Mouse (Mus musculus): ENCODE data around the gene Bmp8a.
A peak's percentile ranks its signal among the peaks of the same experiment; 100 is the strongest.
"Not testable (repeated sequence)": the region's sequence is repeated elsewhere in the genome, so short reads cannot be mapped to it uniquely, and the experiment has no call there.

Gene Bmp8a

GRCm38 (mm10) chr4:123331326-123331725, 11.7 kb downstream of the Bmp8a start:
- DNase-seq (ENCODE audit: low read depth, low spot score) = no peak

GRCm38 (mm10) chr4:123328946-123329345, 14.1 kb downstream of the Bmp8a start:
- DNase-seq (ENCODE audit: low read depth, low spot score) = no peak

GRCm38 (mm10) chr4:123327630-123328029, 15.4 kb downstream of the Bmp8a start:
- no peak for DNase-seq (ENCODE audit: low read depth, low spot score)

GRCm38 (mm10) chr4:123326087-123326486, 17.0 kb downstream of the Bmp8a start:
- DNase-seq (ENCODE audit: low read depth, low spot score) = no peak

- DNase-seq (ENCODE audit: low read depth, low spot score) = no peak
These were observed 19.5 kb downstream of the Bmp8a start, which contains the start of gene Oxct2a for GRCm38 (mm10) chr4:123323534-123323933. Oxct2a (minus strand) TSS chr4:123323634.

GRCm38 (mm10) chr4:123322910-123323309, 20.1 kb downstream of the Bmp8a start:
- not testable (repeated sequence) for DNase-seq (ENCODE audit: low read depth, low spot score)

- DNase-seq (ENCODE audit: low read depth, low spot score) = no peak
These were observed 28.6 kb downstream of the Bmp8a start for GRCm38 (mm10) chr4:123314497-123314896.

- no peak for DNase-seq (ENCODE audit: low read depth, low spot score)
These were observed 30.0 kb downstream of the Bmp8a start for GRCm38 (mm10) chr4:123313010-123313409.

GRCm38 (mm10) chr4:123311845-123312244, 31.2 kb downstream of the Bmp8a start:
- DNase-seq (ENCODE audit: low read depth, low spot score) = no peak

GRCm38 (mm10) chr4:123308292-123308691, 34.8 kb downstream of the Bmp8a start:
- no peak for DNase-seq (ENCODE audit: low read depth, low spot score)

GRCm38 (mm10) chr4:123306999-123307398, 36.1 kb downstream of the Bmp8a start:
- DNase-seq (ENCODE audit: low read depth, low spot score) = no peak

GRCm38 (mm10) chr4:123305789-123306188, 37.3 kb downstream of the Bmp8a start:
- peak; percentile 66 for DNase-seq (ENCODE audit: low read depth, low spot score)

GRCm38 (mm10) chr4:123298980-123299670, 43.9 kb downstream of the Bmp8a start:
- no peak for DNase-seq (ENCODE audit: low read depth, low spot score)

GRCm38 (mm10) chr4:123298226-123298625, 44.8 kb downstream of the Bmp8a start:
- DNase-seq (ENCODE audit: low read depth, low spot score) = no peak

- no peak for DNase-seq (ENCODE audit: low read depth, low spot score)
These were observed 45.7 kb downstream of the Bmp8a start for GRCm38 (mm10) chr4:123297195-123297960.

GRCm38 (mm10) chr4:123296148-123296534, 46.9 kb downstream of the Bmp8a start:
- no peak for DNase-seq (ENCODE audit: low read depth, low spot score)

GRCm38 (mm10) chr4:123295516-123296147, 47.4 kb downstream of the Bmp8a start:
- DNase-seq (ENCODE audit: low read depth, low spot score) = no peak

- not testable (repeated sequence) for DNase-seq (ENCODE audit: low read depth, low spot score)
These were observed 48.0 kb downstream of the Bmp8a start for GRCm38 (mm10) chr4:123295026-123295425.

GRCm38 (mm10) chr4:123293661-123294443, 49.2 kb downstream of the Bmp8a start:
- no peak for DNase-seq (ENCODE audit: low read depth, low spot score)

- no peak for DNase-seq (ENCODE audit: low read depth, low spot score)
These were observed 50.1 kb downstream of the Bmp8a start for GRCm38 (mm10) chr4:123292989-123293388.

GRCm38 (mm10) chr4:123292390-123292789, 50.7 kb downstream of the Bmp8a start:
- DNase-seq (ENCODE audit: low read depth, low spot score) = no peak

- DNase-seq (ENCODE audit: low read depth, low spot score) = no peak
These were observed 54.0 kb downstream of the Bmp8a start for GRCm38 (mm10) chr4:123289038-123289437.
